Mouse (Mus musculus): ENCODE results near the gene Cdc26. TPM values are rescaled to one million over a fixed set of nuclear protein-coding genes. Genes with fewer than 3 reads are reported as not detected.

Cdc26 gene
- polyA plus RNA-seq, 1 experiment: 28.3 TPM

Other genes with a start within 250 kb of the Cdc26 start
- 0.30 and 0.42 TPM in 2 replicates for gene Zfp37, start 177.6 kb downstream of the Cdc26 start, polyA plus RNA-seq (2012; rRNA removed)
- 10.7 and 12.7 TPM in 2 replicates for gene Slc31a2, start 146.1 kb downstream of the Cdc26 start, polyA plus RNA-seq (2012; rRNA removed)
- 16.7 and 24.6 TPM in 2 replicates for gene Fkbp15, start 48.1 kb downstream of the Cdc26 start, polyA plus RNA-seq (2012; rRNA removed)
- 68.2 and 69.2 TPM in 2 replicates for gene Slc31a1, start 47.9 kb downstream of the Cdc26 start, polyA plus RNA-seq (2012; rRNA removed)
- 10.4 and 11.3 TPM in 2 replicates for gene Prpf4, start 155 bp upstream of the Cdc26 start, polyA plus RNA-seq (2012; rRNA removed)
- 0.89 and 2.1 TPM in 2 replicates for gene Rnf183, start 26.6 kb upstream of the Cdc26 start, polyA plus RNA-seq (2012; rRNA removed)
- gene Wdr31, start 62.3 kb upstream of the Cdc26 start, polyA plus RNA-seq (2012; rRNA removed): 1.7 and 1.9 TPM in 2 replicates
- gene Bspry, start 71.4 kb upstream of the Cdc26 start, polyA plus RNA-seq (2012; rRNA removed): 85.8 and 103 TPM in 2 replicates
- 97.6 and 124 TPM in 2 replicates for gene Hdhd3, start 94.8 kb upstream of the Cdc26 start, polyA plus RNA-seq (2012; rRNA removed)
- 135 and 144 TPM in 2 replicates for gene Alad, start 111.3 kb upstream of the Cdc26 start, polyA plus RNA-seq (2012; rRNA removed)
- 19.5 and 20.9 TPM in 2 replicates for gene Pole3, start 116.4 kb upstream of the Cdc26 start, polyA plus RNA-seq (2012; rRNA removed)
- 0.10 and 0.16 TPM in 2 replicates for gene 4933430I17Rik, start 116.7 kb upstream of the Cdc26 start, polyA plus RNA-seq (2012; rRNA removed)
- gene Rgs3, start 151.2 kb upstream of the Cdc26 start, polyA plus RNA-seq (2012; rRNA removed): 43.0 and 50.6 TPM in 2 replicates